Mouse (Mus musculus) midbrain, embryonic 11.5 days (tissue): ENCODE measurements at regions not wholly inside any gene's neighbourhood (a gene's known extent, or its start where the extent isn't known, plus 50 kb on each side); places are given as distances from the start of the nearest gene placed in this dataset.

Experiments used
- ATAC-seq: fragments of 200-750 bp; cut with Nextera tagmentation; 2 replicates; pipeline ENCODE4 v1.8.0; 2017; ENCODE audit warnings: moderate TSS enrichment, moderate library complexity; ENCODE audit not compliant: low FRiP score
- DNase-seq: peaks from one replicate; pipeline ENCODE4 v3.0.0; 2015; ENCODE audit warnings: low spot score; ENCODE audit errors: missing footprints
- H3K27ac ChIP-seq: fragments of 300-500 bp; sonication (generic); 2 replicates; pipeline ENCODE4 v1.5.1; 2014; ENCODE audit warnings: low read depth, low read length
- H3K27me3 ChIP-seq: fragments of 300-500 bp; sonication (generic); 2 replicates; pipeline ENCODE4 v1.6.1; 2014; ENCODE audit warnings: mild to moderate bottlenecking, low read length, moderate library complexity, mixed read lengths; ENCODE audit not compliant: control insufficient read depth, insufficient read depth
- H3K36me3 ChIP-seq: fragments of 300-500 bp; sonication (generic); 2 replicates; pipeline ENCODE4 v1.6.1; 2014; ENCODE audit warnings: mild to moderate bottlenecking, low read length, moderate library complexity, mixed read lengths; ENCODE audit not compliant: control insufficient read depth, insufficient read depth
- H3K4me1 ChIP-seq: fragments of 300-500 bp; sonication (generic); 2 replicates; pipeline ENCODE4 v1.6.1; 2014; ENCODE audit warnings: low read length; ENCODE audit not compliant: control insufficient read depth, insufficient read depth
- H3K4me2 ChIP-seq: fragments of 300-500 bp; sonication (generic); 2 replicates; pipeline ENCODE4 v1.6.1; 2014; ENCODE audit warnings: mild to moderate bottlenecking, moderate library complexity
- H3K4me3 ChIP-seq: fragments of 300-500 bp; sonication (generic); 2 replicates; pipeline ENCODE4 v1.5.1; 2014; ENCODE audit warnings: low read depth, low read length
- H3K9ac ChIP-seq: fragments of 300-500 bp; sonication (generic); 2 replicates; pipeline ENCODE4 v1.6.1; 2014; ENCODE audit warnings: low read length
- H3K9me3 ChIP-seq: fragments of 300-500 bp; sonication (generic); 2 replicates; pipeline ENCODE4 v1.6.1; 2016; ENCODE audit warnings: low read length; ENCODE audit not compliant: control insufficient read depth
- WGBS: fragments of 180-500 bp; shearing (Covaris S2); extraction: QIAGEN DNeasy Blood & Tissue Kit; methylation state at CpG from one replicate; pipeline ENCODE4 v1.1.7; 2014; 5-methylcytosine and 5-hydroxymethylcytosine counted together

- H3K9ac ChIP-seq = no peak overlapping the region
- DNase-seq (no peak), ATAC-seq (no peak)
- no peak overlapping the region for H3K4me2 ChIP-seq
- no peaks in the 10 kb centered on the region for H3K9me3 ChIP-seq
- H3K27ac ChIP-seq = no peak overlapping the region
- no peak overlapping the region for H3K4me3 ChIP-seq
- peaks cover 5% of the 10 kb centered on the region for H3K27me3 ChIP-seq
- no peaks in the 10 kb centered on the region for H3K36me3 ChIP-seq
- whole genome bisulfite sequencing = 82% methylated on average over 3 of the region's 3 CpGs
- H3K4me1 ChIP-seq = no peaks in the 10 kb centered on the region
Measured at GRCm38 (mm10) chrX:161487691-161488090, 200.4 kb downstream of the Gm15262 start.

DNA sequence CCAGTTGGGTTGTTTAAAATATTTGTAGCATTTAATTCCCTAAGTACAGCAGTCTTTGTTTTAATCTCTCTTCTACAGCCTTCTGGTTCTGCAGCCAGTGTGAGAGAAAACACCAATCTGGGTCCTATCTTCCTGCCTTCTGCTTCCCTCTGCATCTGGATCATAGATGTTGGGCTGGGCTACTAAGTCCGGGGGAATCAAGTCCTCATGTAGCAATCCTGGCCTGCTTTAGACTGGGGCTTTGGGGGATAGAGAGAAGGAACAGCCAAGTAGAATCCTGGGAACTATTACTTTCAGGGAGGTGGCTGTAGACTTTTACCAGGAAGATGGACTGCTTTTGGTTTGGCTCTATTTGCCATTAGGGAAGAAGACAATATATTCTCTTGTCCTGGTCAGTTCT, 205.5 kb upstream of the Rai2 start:
- H3K9ac ChIP-seq = no peak overlapping the region
- DNase-seq = no peak

GRCm38 (mm10) chrX:161523432-161524256, 193.2 kb upstream of the Rai2 start:
- H3K4me1 ChIP-seq = no peaks in the 10 kb centered on the region
- no peak overlapping the region for H3K4me2 ChIP-seq
- DNase-seq (no peak), ATAC-seq (no peak)
- WGBS = 55% methylated on average over 3 of the region's 3 CpGs
- H3K27ac ChIP-seq = no peak overlapping the region
- H3K9me3 ChIP-seq = no peaks in the 10 kb centered on the region
- H3K36me3 ChIP-seq = no peaks in the 10 kb centered on the region
- H3K4me3 ChIP-seq = no peak overlapping the region
- H3K27me3 ChIP-seq = peaks cover 16% of the 10 kb centered on the region
- no peak overlapping the region for H3K9ac ChIP-seq

More for the DNA sequence above, 205.5 kb upstream of the Rai2 start:
- Histone ChIP-seq H3K36me3 (no peaks in the 10 kb centered on the region), H3K4me1 (no peaks in the 10 kb centered on the region), H3K4me2 (no peak overlapping the region), H3K4me3 (no peak overlapping the region), H3K27me3 (peaks cover 20% of the 10 kb centered on the region), H3K9me3 (no peaks in the 10 kb centered on the region), H3K27ac (no peak overlapping the region)
- WGBS = 80% methylated on average over 1 of the region's 1 CpGs
- ATAC-seq = no peak

- ATAC-seq (no peak), DNase-seq (no peak)
- WGBS = 70% methylated on average over 3 of the region's 3 CpGs
- Histone ChIP-seq H3K9ac (no peak overlapping the region), H3K4me1 (no peaks in the 10 kb centered on the region), H3K36me3 (no peaks in the 10 kb centered on the region), H3K9me3 (no peaks in the 10 kb centered on the region), H3K27ac (no peak overlapping the region), H3K27me3 (peaks cover 16% of the 10 kb centered on the region), H3K4me2 (no peak overlapping the region), H3K4me3 (no peak overlapping the region)
Measured at GRCm38 (mm10) chrX:161524257-161524646, 192.6 kb upstream of the Rai2 start.

DNA sequence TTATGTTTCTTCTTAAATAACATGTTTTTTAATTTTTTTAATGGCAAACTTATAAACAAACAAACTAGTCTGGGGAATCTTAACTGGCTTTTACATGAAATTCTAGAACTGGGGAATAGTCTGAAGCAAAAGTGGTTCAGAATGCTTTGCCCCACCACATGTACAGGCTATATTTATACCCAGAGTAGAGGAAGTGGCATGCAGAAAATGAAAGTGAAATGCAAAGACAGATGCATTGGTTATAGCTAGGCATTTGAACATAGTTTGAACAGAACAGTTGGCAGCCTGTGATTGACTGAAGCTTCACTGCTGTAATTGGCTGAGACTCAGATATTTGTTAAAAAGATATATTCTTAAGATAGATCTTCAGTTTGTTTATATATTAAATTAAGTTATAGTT, 179.6 kb upstream of the Rai2 start:
- H3K27ac ChIP-seq = no peak overlapping the region
- ATAC-seq (no peak), DNase-seq (no peak)
- H3K9me3 ChIP-seq = no peaks in the 10 kb centered on the region
- no peaks in the 10 kb centered on the region for H3K36me3 ChIP-seq
- H3K4me1 ChIP-seq = no peaks in the 10 kb centered on the region
- no peak overlapping the region for H3K4me3 ChIP-seq
- no peak overlapping the region for H3K9ac ChIP-seq
- no peaks in the 10 kb centered on the region; the same call in 1 of the 2 replicates for H3K27me3 ChIP-seq
- H3K4me2 ChIP-seq = no peak overlapping the region

- Histone ChIP-seq H3K9me3 (no peaks in the 10 kb centered on the region), H3K9ac (no peak overlapping the region), H3K27ac (no peak overlapping the region), H3K4me3 (no peak overlapping the region), H3K4me1 (no peaks in the 10 kb centered on the region), H3K36me3 (no peaks in the 10 kb centered on the region), H3K4me2 (no peak overlapping the region), H3K27me3 (0 out of 2 replicates have a peak, but pooled peaks cover 3% of the 10 kb centered on the region)
- 56% methylated on average over 5 of the region's 5 CpGs for WGBS
- ATAC-seq = peak; percentile 52; the same call in 1 of the 2 replicates
- DNase-seq = no peak
Measured at GRCm38 (mm10) chrX:161556896-161557295, 160.0 kb upstream of the Rai2 start.

GRCm38 (mm10) chrX:161558511-161558910, 158.4 kb upstream of the Rai2 start:
- Histone ChIP-seq H3K4me2 (no peak overlapping the region), H3K4me1 (no peaks in the 10 kb centered on the region), H3K36me3 (no peaks in the 10 kb centered on the region), H3K9me3 (no peaks in the 10 kb centered on the region), H3K9ac (no peak overlapping the region), H3K4me3 (no peak overlapping the region), H3K27ac (no peak overlapping the region), H3K27me3 (0 out of 2 replicates have a peak, but pooled peaks cover 3% of the 10 kb centered on the region)
- DNase-seq (no peak), ATAC-seq (no peak)

GRCm38 (mm10) chrX:161566435-161566834, 150.4 kb upstream of the Rai2 start:
- Histone ChIP-seq H3K4me3 (no peak overlapping the region), H3K9ac (no peak overlapping the region), H3K27me3 (peaks cover 6% of the 10 kb centered on the region; the same call in 1 of the 2 replicates), H3K4me1 (no peaks in the 10 kb centered on the region), H3K9me3 (no peaks in the 10 kb centered on the region), H3K27ac (no peak overlapping the region), H3K36me3 (no peaks in the 10 kb centered on the region), H3K4me2 (no peak overlapping the region)
- 49% methylated on average over 4 of the region's 4 CpGs for WGBS
- ATAC-seq (no peak), DNase-seq (no peak)

GRCm38 (mm10) chrX:161582019-161582659, 134.7 kb upstream of the Rai2 start:
- no peak for ATAC-seq
- Histone ChIP-seq H3K4me2 (no peak overlapping the region), H3K4me1 (no peaks in the 10 kb centered on the region), H3K27ac (no peak overlapping the region), H3K9ac (no peak overlapping the region), H3K36me3 (no peaks in the 10 kb centered on the region), H3K9me3 (no peaks in the 10 kb centered on the region), H3K4me3 (no peak overlapping the region), H3K27me3 (peaks cover 9% of the 10 kb centered on the region; the same call in 1 of the 2 replicates)
- WGBS = 86% methylated on average over 5 of the region's 5 CpGs
- DNase-seq = no peak
